Mouse (Mus musculus): ENCODE measurements at regions not wholly inside any gene's neighbourhood (a gene's known extent, or its start where the extent isn't known, plus 50 kb on each side); places are given as distances from the start of the nearest gene placed in this dataset.

GRCm38 (mm10) chr10:45883745-45884144, 306.1 kb downstream of the Hace1 start:
- no peak overlapping the region for H3K9ac ChIP-seq (replicated peaks)
- H3K4me1 ChIP-seq (replicated peaks; ENCODE audit: control insufficient read depth in 2 of 2, insufficient read depth in 2 of 2, low read length in 1 of 2) = no peaks in the 10 kb centered on the region
- H3K36me3 ChIP-seq (replicated peaks; ENCODE audit: control insufficient read depth, insufficient read depth, low read depth) = no peaks in the 10 kb centered on the region
- no peak overlapping the region for H3K4me2 ChIP-seq (ENCODE audit: low read depth)
- no peak overlapping the region for H3K27ac ChIP-seq
- 52% methylated on average over 1 of the region's 1 CpGs for WGBS (ENCODE audit: insufficient replicate concordance)
- no peak for TF ChIP-seq CTCF (IDR thresholded peaks at IDR 0.05; ENCODE audit: low read depth)
- TF ChIP-seq EP300 (IDR thresholded peaks at IDR 0.05; ENCODE audit: low read depth) = no peak
- DNase-seq (ENCODE audit: low read depth in 3 of 3, low spot score in 3 of 3) = no peak
- no peaks in the 10 kb centered on the region for H3K9me3 ChIP-seq (ENCODE audit: control insufficient read depth, low read length)
- ATAC-seq (ENCODE audit: insufficient read depth) = no peak
- H3K4me3 ChIP-seq (ENCODE audit: insufficient read depth in 1 of 2, low read depth in 2 of 2, low read length in 2 of 2) = no peak overlapping the region
- no peaks in the 10 kb centered on the region for H3K27me3 ChIP-seq (ENCODE audit: control insufficient read depth, insufficient read depth, low read length)

- TF ChIP-seq EP300 (IDR thresholded peaks at IDR 0.05; ENCODE audit: low read depth) = no peak
- TF ChIP-seq CTCF (IDR thresholded peaks at IDR 0.05; ENCODE audit: low read depth) = no peak
- no peaks in the 10 kb centered on the region for H3K4me1 ChIP-seq (replicated peaks; ENCODE audit: control insufficient read depth in 2 of 2, insufficient read depth in 2 of 2, low read length in 1 of 2)
- H3K9ac ChIP-seq (replicated peaks) = no peak overlapping the region
- no peak overlapping the region for H3K4me2 ChIP-seq (ENCODE audit: low read depth)
- 50% methylated on average over 2 of the region's 2 CpGs for WGBS (ENCODE audit: insufficient replicate concordance)
- no peak for ATAC-seq (ENCODE audit: insufficient read depth)
- no peaks in the 10 kb centered on the region for H3K36me3 ChIP-seq (replicated peaks; ENCODE audit: control insufficient read depth, insufficient read depth, low read depth)
- H3K4me3 ChIP-seq (ENCODE audit: insufficient read depth in 1 of 2, low read depth in 2 of 2, low read length in 2 of 2) = no peak overlapping the region
- H3K27me3 ChIP-seq (ENCODE audit: control insufficient read depth, insufficient read depth, low read length) = no peaks in the 10 kb centered on the region
- H3K9me3 ChIP-seq (ENCODE audit: control insufficient read depth, low read length) = no peaks in the 10 kb centered on the region
- no peak for DNase-seq (ENCODE audit: low read depth in 3 of 3, low spot score in 3 of 3)
- no peak overlapping the region for H3K27ac ChIP-seq
Observed at GRCm38 (mm10) chr10:45886636-45887035, 309.0 kb downstream of the Hace1 start.

GRCm38 (mm10) chr10:45888835-45889234, 311.2 kb downstream of the Hace1 start:
- no peaks in the 10 kb centered on the region for H3K4me1 ChIP-seq (replicated peaks; ENCODE audit: control insufficient read depth in 2 of 2, insufficient read depth in 2 of 2, low read length in 1 of 2)
- no peaks in the 10 kb centered on the region for H3K27me3 ChIP-seq (ENCODE audit: control insufficient read depth, insufficient read depth, low read length)
- no peaks in the 10 kb centered on the region for H3K36me3 ChIP-seq (replicated peaks; ENCODE audit: control insufficient read depth, insufficient read depth, low read depth)
- no peak for DNase-seq (ENCODE audit: low read depth in 3 of 3, low spot score in 3 of 3)
- H3K9me3 ChIP-seq (ENCODE audit: control insufficient read depth, low read length) = no peaks in the 10 kb centered on the region
- no peak for TF ChIP-seq EP300 (IDR thresholded peaks at IDR 0.05; ENCODE audit: low read depth)
- TF ChIP-seq CTCF (IDR thresholded peaks at IDR 0.05; ENCODE audit: low read depth) = no peak
- WGBS (ENCODE audit: insufficient replicate concordance) = 63% methylated on average over 4 of the region's 4 CpGs
- no peak for ATAC-seq (ENCODE audit: insufficient read depth)
- no peak overlapping the region for H3K4me3 ChIP-seq (ENCODE audit: insufficient read depth in 1 of 2, low read depth in 2 of 2, low read length in 2 of 2)
- H3K27ac ChIP-seq = no peak overlapping the region
- no peak overlapping the region for H3K9ac ChIP-seq (replicated peaks)
- no peak overlapping the region for H3K4me2 ChIP-seq (ENCODE audit: low read depth)

GRCm38 (mm10) chr10:45889381-45889951, 311.8 kb downstream of the Hace1 start:
- Histone ChIP-seq H3K36me3 (replicated peaks; ENCODE audit: control insufficient read depth, insufficient read depth, low read depth) (no peaks in the 10 kb centered on the region), H3K4me1 (replicated peaks; ENCODE audit: control insufficient read depth in 2 of 2, insufficient read depth in 2 of 2, low read length in 1 of 2) (no peaks in the 10 kb centered on the region), H3K4me3 (ENCODE audit: insufficient read depth in 1 of 2, low read depth in 2 of 2, low read length in 2 of 2) (no peak overlapping the region), H3K9ac (replicated peaks) (no peak overlapping the region), H3K4me2 (ENCODE audit: low read depth) (no peak overlapping the region), H3K9me3 (ENCODE audit: control insufficient read depth, low read length) (no peaks in the 10 kb centered on the region), H3K27me3 (ENCODE audit: control insufficient read depth, insufficient read depth, low read length) (no peaks in the 10 kb centered on the region), H3K27ac (no peak overlapping the region)
- TF ChIP-seq EP300 (IDR thresholded peaks at IDR 0.05; ENCODE audit: low read depth) (no peak), CTCF (IDR thresholded peaks at IDR 0.05; ENCODE audit: low read depth) (no peak)
- no peak for DNase-seq (ENCODE audit: low read depth in 3 of 3, low spot score in 3 of 3)
- WGBS (ENCODE audit: insufficient replicate concordance) = 67% methylated on average over 13 of the region's 13 CpGs
- ATAC-seq (ENCODE audit: insufficient read depth) = no peak

- no peak for ATAC-seq (ENCODE audit: insufficient read depth)
- no peak overlapping the region for H3K4me2 ChIP-seq (ENCODE audit: low read depth)
- no peak for TF ChIP-seq CTCF (IDR thresholded peaks at IDR 0.05; ENCODE audit: low read depth)
- no peaks in the 10 kb centered on the region for H3K36me3 ChIP-seq (replicated peaks; ENCODE audit: control insufficient read depth, insufficient read depth, low read depth)
- 59% methylated on average over 9 of the region's 9 CpGs for WGBS (ENCODE audit: insufficient replicate concordance)
- no peak overlapping the region for H3K4me3 ChIP-seq (ENCODE audit: insufficient read depth in 1 of 2, low read depth in 2 of 2, low read length in 2 of 2)
- no peak overlapping the region for H3K9ac ChIP-seq (replicated peaks)
- H3K9me3 ChIP-seq (ENCODE audit: control insufficient read depth, low read length) = no peaks in the 10 kb centered on the region
- no peak overlapping the region for H3K27ac ChIP-seq
- DNase-seq (ENCODE audit: low read depth in 3 of 3, low spot score in 3 of 3) = no peak
- no peaks in the 10 kb centered on the region for H3K4me1 ChIP-seq (replicated peaks; ENCODE audit: control insufficient read depth in 2 of 2, insufficient read depth in 2 of 2, low read length in 1 of 2)
- no peaks in the 10 kb centered on the region for H3K27me3 ChIP-seq (ENCODE audit: control insufficient read depth, insufficient read depth, low read length)
Observed at GRCm38 (mm10) chr10:45890088-45890626, 312.5 kb downstream of the Hace1 start.
